Mouse (Mus musculus): ENCODE measurements at regions not wholly inside any gene's neighbourhood (a gene's known extent, or its start where the extent isn't known, plus 50 kb on each side); places are given as distances from the start of the nearest gene placed in this dataset.

DNA sequence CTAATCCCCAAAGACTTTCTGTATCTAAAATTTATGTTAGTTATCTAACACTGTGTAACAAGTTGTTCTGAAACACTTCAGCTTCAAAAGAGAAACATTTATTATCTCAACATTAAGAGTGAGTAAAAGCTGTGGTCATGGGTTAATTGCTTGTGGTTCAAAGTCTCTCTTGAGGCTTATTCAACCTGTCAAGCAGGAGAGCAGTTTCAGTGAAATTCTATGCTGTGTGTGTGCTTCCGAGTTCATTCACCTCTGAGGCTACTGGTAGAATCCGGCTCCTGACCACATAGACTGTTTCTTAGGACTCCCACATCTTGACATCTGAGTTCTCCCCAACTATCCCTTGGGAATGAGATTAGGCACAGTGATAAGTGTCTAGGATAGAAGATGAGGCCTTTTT is 3076.0 kb upstream of the Lrrc6 start:
- TF ChIP-seq MAX (IDR thresholded peaks at IDR 0.05) (no peak), CTCF (IDR thresholded peaks at IDR 0.05; ENCODE audit: control insufficient read depth, insufficient read depth, insufficient read length) (no peak), FOSL1 (IDR thresholded peaks at IDR 0.05; ENCODE audit: insufficient read depth, low read length, poor library complexity, severe bottlenecking) (no peak), MYOD1 (IDR thresholded peaks at IDR 0.05; ENCODE audit: control insufficient read depth, insufficient read length, low read depth) (no peak), CEBPB (IDR thresholded peaks at IDR 0.05; ENCODE audit: low read depth) (no peak), MYOG (IDR thresholded peaks at IDR 0.05; ENCODE audit: control insufficient read depth, extremely low read depth, insufficient read length) (no peak)

Data from C2C12 (cell line).